Mouse (Mus musculus) MEL (cell line): ENCODE data around the gene Opa3. TPM values are rescaled to one million over a fixed set of nuclear protein-coding genes. Genes with fewer than 3 reads are reported as not detected.

Source experiments
- DNase-seq: peaks from one replicate; pipeline ENCODE4 v3.0.0; 2011; ENCODE audit warnings: low read depth, low spot score
- H3K27ac ChIP-seq: 2 replicates; pipeline ENCODE4 v1.5.1; 2012; ENCODE audit warnings: low read depth, mild to moderate bottlenecking, control low read depth, low read length, moderate library complexity; ENCODE audit not compliant: control insufficient read depth
- H3K27me3 ChIP-seq, 2 experiments: fragments of 150-350 bp in 1 of 2; sonication (generic) in 1 of 2; 2 replicates each; pipeline ENCODE4 v1.6.1; 2012; ENCODE audit warnings: low read length in 2 of 2, mild to moderate bottlenecking in 2 of 2, improper control_type of control experiment in 1 of 2, moderate library complexity in 1 of 2; ENCODE audit not compliant: insufficient read depth in 2 of 2, control insufficient read depth in 1 of 2
- H3K36me3 ChIP-seq, 2 experiments: 2 replicates each; pipeline ENCODE4 v1.6.1; 2012 to 2014; ENCODE audit warnings: low read length in 2 of 2, improper control_type of control experiment in 1 of 2, inconsistent platforms in 1 of 2, mild to moderate bottlenecking in 1 of 2; ENCODE audit not compliant: insufficient read depth in 2 of 2, control insufficient read depth in 1 of 2
- H3K4me1 ChIP-seq, 2 experiments: fragments of 150-350 bp in 1 of 2; sonication (generic) in 1 of 2; 2 replicates each; pipeline ENCODE4 v1.6.1; 2012; ENCODE audit warnings: low read length in 2 of 2, improper control_type of control experiment in 1 of 2, mild to moderate bottlenecking in 1 of 2; ENCODE audit not compliant: insufficient read depth in 2 of 2, control insufficient read depth in 1 of 2
- H3K4me3 ChIP-seq, 2 experiments: fragments of 150-350 bp in 1 of 2; sonication (generic) in 1 of 2; 2 replicates each; pipeline ENCODE4 v1.5.1; 2012; ENCODE audit warnings: low read depth in 2 of 2, low read length in 2 of 2, mild to moderate bottlenecking in 2 of 2, moderate library complexity in 2 of 2, control low read depth in 1 of 2, improper control_type of control experiment in 1 of 2; ENCODE audit not compliant: control insufficient read depth in 1 of 2, insufficient read depth in 1 of 2
- H3K79me2 ChIP-seq: 2 replicates; pipeline ENCODE4 v1.6.1; 2012; ENCODE audit warnings: mild to moderate bottlenecking, low read length, moderate library complexity; ENCODE audit not compliant: control insufficient read depth, poor library complexity, insufficient read depth
- H3K9ac ChIP-seq: 2 replicates; pipeline ENCODE4 v1.6.1; 2012; ENCODE audit warnings: low read depth, mild to moderate bottlenecking, control low read depth, low read length, moderate library complexity; ENCODE audit not compliant: control insufficient read depth, poor library complexity, severe bottlenecking
- H3K9me3 ChIP-seq: fragments of 150-350 bp; sonication (generic); replicated peaks from 2 replicates; pipeline ENCODE4 v1.6.1; 2012; ENCODE audit warnings: mild to moderate bottlenecking, low read length, improper control_type of control experiment, moderate library complexity; ENCODE audit not compliant: insufficient read depth
- CHD1 ChIP-seq: IDR thresholded peaks from 2 replicates; pipeline ENCODE4 v1.6.1; 2012; ENCODE audit warnings: low read depth, mild to moderate bottlenecking, inconsistent platforms, low read length, improper control_type of control experiment
- CHD2 ChIP-seq: IDR thresholded peaks from 2 replicates; pipeline ENCODE4 v1.6.1; 2011; ENCODE audit warnings: low read length, improper control_type of control experiment
- CTCF ChIP-seq, 3 experiments: IDR thresholded peaks in 2 of 3; conservative IDR thresholded peaks in 1 of 3; 2 replicates each; pipeline ENCODE4 v1.5.1; 2011 to 2012; ENCODE audit warnings: low read length in 3 of 3, low read depth in 2 of 3, mild to moderate bottlenecking in 2 of 3, improper control_type of control experiment in 1 of 3, inconsistent platforms in 1 of 3, mixed read lengths in 1 of 3, moderate library complexity in 1 of 3; ENCODE audit not compliant: control insufficient read depth in 1 of 3, insufficient read depth in 1 of 3, poor library complexity in 1 of 3, severe bottlenecking in 1 of 3
- E2F4 ChIP-seq: IDR thresholded peaks from 2 replicates; pipeline ENCODE4 v1.6.1; 2011; ENCODE audit warnings: low read depth, low read length, improper control_type of control experiment, borderline replicate concordance
- ELF1 ChIP-seq: IDR thresholded peaks from 2 replicates; pipeline ENCODE4 v1.6.1; 2014; ENCODE audit warnings: low read depth, mild to moderate bottlenecking, inconsistent platforms, low read length, improper control_type of control experiment, moderate library complexity
- EP300 ChIP-seq, 2 experiments: IDR thresholded peaks; 2 replicates each; pipeline ENCODE4 v1.6.1; 2011; ENCODE audit warnings: improper control_type of control experiment in 2 of 2, low read length in 2 of 2, low read depth in 1 of 2, mild to moderate bottlenecking in 1 of 2
- ETS1 ChIP-seq: IDR thresholded peaks from 2 replicates; pipeline ENCODE4 v1.6.1; 2012; ENCODE audit warnings: low read depth, mild to moderate bottlenecking, inconsistent platforms, low read length, improper control_type of control experiment, moderate library complexity
- GABPA ChIP-seq: IDR thresholded peaks from 2 replicates; pipeline ENCODE4 v1.6.1; 2012; ENCODE audit warnings: low read depth, mild to moderate bottlenecking, inconsistent platforms, low read length, improper control_type of control experiment, moderate library complexity
- JUND ChIP-seq: IDR thresholded peaks from 2 replicates; pipeline ENCODE4 v1.6.1; 2011; ENCODE audit warnings: low read depth, mild to moderate bottlenecking, improper control_type of control experiment, low read length
- KAT2A ChIP-seq: conservative IDR thresholded peaks from 2 replicates; pipeline ENCODE4 v1.6.1; 2012; ENCODE audit warnings: low read depth, low read length, improper control_type of control experiment, inconsistent platforms
- MAFK ChIP-seq: IDR thresholded peaks from 2 replicates; pipeline ENCODE4 v1.6.1; 2011; ENCODE audit warnings: low read depth, mild to moderate bottlenecking, low read length, improper control_type of control experiment, borderline replicate concordance
- MAX ChIP-seq: IDR thresholded peaks from 2 replicates; pipeline ENCODE4 v1.6.1; 2011; ENCODE audit warnings: low read length, improper control_type of control experiment
- MAZ ChIP-seq: IDR thresholded peaks from 2 replicates; pipeline ENCODE4 v1.6.1; 2012; ENCODE audit warnings: low read depth, mild to moderate bottlenecking, inconsistent platforms, low read length, improper control_type of control experiment
- MEF2A ChIP-seq: IDR thresholded peaks from 2 replicates; pipeline ENCODE4 v1.6.1; 2014; ENCODE audit warnings: low read depth, mild to moderate bottlenecking, inconsistent platforms, low read length, improper control_type of control experiment; ENCODE audit not compliant: poor library complexity, insufficient replicate concordance, severe bottlenecking; ENCODE audit errors: extremely low read depth
- MXI1 ChIP-seq: IDR thresholded peaks from 2 replicates; pipeline ENCODE4 v1.6.1; 2011; ENCODE audit warnings: mild to moderate bottlenecking, low read depth, low read length, improper control_type of control experiment
- MYC ChIP-seq: IDR thresholded peaks from 2 replicates; pipeline ENCODE4 v1.6.1; 2011; ENCODE audit warnings: low read depth, mild to moderate bottlenecking, low read length, improper control_type of control experiment, moderate library complexity
- NELFE ChIP-seq: IDR thresholded peaks from 2 replicates; pipeline ENCODE4 v1.6.1; 2011; ENCODE audit warnings: low read depth, low read length, improper control_type of control experiment
- NRF1 ChIP-seq: IDR thresholded peaks from 2 replicates; pipeline ENCODE4 v1.6.1; 2014; ENCODE audit warnings: low read depth, mild to moderate bottlenecking, inconsistent platforms, low read length, improper control_type of control experiment, moderate library complexity; ENCODE audit not compliant: poor library complexity, insufficient read depth, severe bottlenecking
- POLR2A ChIP-seq, 2 experiments: IDR thresholded peaks; 2 replicates each; pipeline ENCODE4 v1.6.1; 2011 to 2012; ENCODE audit warnings: low read length in 2 of 2, mild to moderate bottlenecking in 2 of 2, control low read depth in 1 of 2, improper control_type of control experiment in 1 of 2, low read depth in 1 of 2, moderate library complexity in 1 of 2; ENCODE audit not compliant: control insufficient read depth in 1 of 2, insufficient read depth in 1 of 2, poor library complexity in 1 of 2
- POLR2AphosphoS5 ChIP-seq: IDR thresholded peaks from 2 replicates; pipeline ENCODE4 v1.6.1; 2012; ENCODE audit warnings: low read depth, borderline replicate concordance, mild to moderate bottlenecking, inconsistent platforms, low read length, moderate library complexity, mixed read lengths
- RAD21 ChIP-seq: IDR thresholded peaks from 2 replicates; pipeline ENCODE4 v1.6.1; 2011; ENCODE audit warnings: mild to moderate bottlenecking, low read depth, low read length, improper control_type of control experiment
- TBP ChIP-seq: IDR thresholded peaks from 2 replicates; pipeline ENCODE4 v1.8.0; 2011; ENCODE audit warnings: low read depth, low read length, improper control_type of control experiment
- TCF12 ChIP-seq: IDR thresholded peaks from 2 replicates; pipeline ENCODE4 v1.6.1; 2014; ENCODE audit warnings: low read depth, mild to moderate bottlenecking, inconsistent platforms, low read length, improper control_type of control experiment, moderate library complexity
- USF1 ChIP-seq: IDR thresholded peaks from 2 replicates; pipeline ENCODE4 v1.6.1; 2014; ENCODE audit warnings: low read depth, mild to moderate bottlenecking, inconsistent platforms, low read length, improper control_type of control experiment, moderate library complexity
- USF2 ChIP-seq, 2 experiments: IDR thresholded peaks; 2 replicates each; pipeline ENCODE4 v1.6.1; 2011 to 2012; ENCODE audit warnings: improper control_type of control experiment in 2 of 2, low read length in 2 of 2, borderline replicate concordance in 1 of 2, inconsistent platforms in 1 of 2, low read depth in 1 of 2, mild to moderate bottlenecking in 1 of 2; ENCODE audit not compliant: insufficient read depth in 1 of 2
- ZC3H11A ChIP-seq: IDR thresholded peaks from 2 replicates; pipeline ENCODE4 v1.6.1; 2012; ENCODE audit warnings: low read depth, mild to moderate bottlenecking, inconsistent platforms, low read length, improper control_type of control experiment
- ZKSCAN1 ChIP-seq: IDR thresholded peaks from 2 replicates; pipeline ENCODE4 v1.6.1; 2012; ENCODE audit warnings: low read depth, mild to moderate bottlenecking, inconsistent platforms, low read length, improper control_type of control experiment, moderate library complexity
- polyA plus RNA-seq, 2 experiments: library from polyadenylated mRNA; stranded (reverse) in 1 of 2; unstranded in 1 of 2; fragments of >175 nt in 1 of 2; fragments of >200 nt in 1 of 2; gene quantifications; 2 replicates each; pipeline versions ENCODE4 v1.2.1 to v1.2.4; 2012; ENCODE audit warnings: low replicate concordance in 2 of 2, low read depth in 1 of 2; ENCODE audit not compliant: insufficient read length in 2 of 2, insufficient read depth in 1 of 2, missing spikeins in 1 of 2
- total RNA-seq: library from RNA; depleted of rRNA; stranded (reverse); fragments of 300-350 nt; gene quantifications from 2 replicates; pipeline ENCODE4 v1.2.3, GENCODE M21; 2012

The Opa3 gene
- total and polyA plus RNA-seq, 3 experiments, result 18.5 to 85.4 (median 37.2) TPM

DNA sequence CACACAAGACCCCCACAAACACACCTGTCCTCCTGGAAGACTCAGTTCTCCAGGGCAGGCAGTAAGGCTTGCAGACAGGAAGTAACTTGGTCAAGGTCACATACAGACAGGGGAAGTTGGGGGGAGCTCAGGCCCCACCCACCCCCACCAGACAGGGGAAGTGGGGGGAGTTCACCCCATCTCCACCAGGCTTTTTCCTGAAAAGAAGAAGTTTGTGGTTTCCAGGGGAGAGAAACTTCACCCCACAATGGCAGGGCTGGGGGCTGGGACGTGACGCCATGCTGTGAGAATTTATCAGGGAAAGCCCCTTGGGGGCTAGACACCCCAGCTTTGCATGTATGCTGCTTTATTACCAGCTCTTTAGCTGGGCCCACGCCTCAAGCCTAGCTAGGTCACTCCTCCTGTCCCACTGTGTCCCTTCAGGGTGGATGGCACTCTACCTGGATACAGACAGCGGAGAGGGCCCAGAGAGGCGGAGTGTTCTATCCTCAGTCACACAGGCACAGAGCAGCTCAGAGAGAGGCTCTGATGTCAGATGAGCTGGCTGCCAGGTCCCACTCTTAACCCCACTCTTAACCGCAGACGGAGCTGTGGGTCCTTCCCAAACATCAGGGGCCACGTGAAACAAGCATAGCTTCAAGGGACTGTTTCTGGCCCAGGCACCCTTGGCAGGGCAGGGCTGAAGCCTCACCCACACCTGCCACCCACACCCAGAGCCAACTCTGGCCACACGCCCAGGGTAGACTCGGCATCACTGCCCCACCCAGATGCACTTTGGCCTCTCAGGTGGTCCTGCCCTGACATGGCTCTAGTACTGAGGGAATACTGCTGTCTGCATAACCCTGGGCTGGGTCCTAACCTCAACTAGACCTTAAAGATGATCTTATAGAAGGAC, 38.0 kb downstream of the Opa3 start (continued):
- TF ChIP-seq ZKSCAN1, result no peak
- peak; percentile 68 for TF ChIP-seq CHD2
- TF ChIP-seq MYC, result peak; percentile 52; the same call in 1 of the 2 replicates
- TF ChIP-seq USF1, result 0 out of 2 replicates have a peak, but pooled peaks have one; percentile 23
- TF ChIP-seq POLR2AphosphoS5, result no peak
- peak; percentile 62 for TF ChIP-seq TCF12
- TF ChIP-seq, all 39 proteins: peak for 17

GRCm38 (mm10) chr7:19267051-19267450, 38.9 kb downstream of the Opa3 start:
- peaks cover 0 to 29% of the 10 kb centered on the region in 2 experiments; a peak in 3 of 4 replicates for H3K36me3 ChIP-seq

GRCm38 (mm10) chr7:19268993-19269681, 41.0 kb downstream of the Opa3 start:
- no peaks in the 10 kb centered on the region for H3K9me3 ChIP-seq
- DNase-seq, result peak; percentile 55
- H3K27ac ChIP-seq, result peak overlapping the region; percentile 79
- H3K36me3 ChIP-seq, result peaks cover 0 to 28% of the 10 kb centered on the region in 2 experiments; a peak in 3 of 4 replicates
- peak overlapping the region; percentile 81 for H3K9ac ChIP-seq
- TF ChIP-seq NRF1 (no peak), MAZ (no peak), MXI1 (peak; percentile 53; the same call in 1 of the 2 replicates), MEF2A (no peak), EP300 (IDR thresholded peaks at IDR 0.05; ENCODE audit: low read depth in 1 of 2, low read length in 2 of 2) (peak in 1 of 2 experiments; percentile 9; a peak in 1 of 4 replicates), GABPA (no peak), POLR2A (IDR thresholded peaks at IDR 0.05; ENCODE audit: control insufficient read depth in 1 of 2, insufficient read depth in 1 of 2, low read depth in 1 of 2, low read length in 2 of 2, poor library complexity in 1 of 2) (no peak), MAFK (no peak), MAX (no peak), RAD21 (no peak), ELF1 (0 out of 2 replicates have a peak, but pooled peaks have one; percentile 6), CHD1 (0 out of 2 replicates have a peak, but pooled peaks have one; percentile 80), JUND (no peak)
- peak overlapping the region; percentile 64 to 76 for H3K4me3 ChIP-seq
- H3K27me3 ChIP-seq, result no peaks in the 10 kb centered on the region
- H3K79me2 ChIP-seq, result peaks cover 47% of the 10 kb centered on the region
- peaks cover 9 to 41% of the 10 kb centered on the region in 2 experiments for H3K4me1 ChIP-seq

More at GRCm38 (mm10) chr7:19267051-19267450, 38.9 kb downstream of the Opa3 start:
- Histone ChIP-seq H3K4me1 (peaks cover 9 to 40% of the 10 kb centered on the region in 2 experiments), H3K9me3 (no peaks in the 10 kb centered on the region), H3K9ac (peak overlapping the region; percentile 44), H3K27me3 (no peaks in the 10 kb centered on the region), H3K27ac (peak overlapping the region; percentile 77), H3K4me3 (no peak overlapping the region), H3K79me2 (peaks cover 47% of the 10 kb centered on the region)
- no peak for DNase-seq
- TF ChIP-seq USF2 (IDR thresholded peaks at IDR 0.05; ENCODE audit: borderline replicate concordance in 1 of 2, insufficient read depth in 1 of 2, low read depth in 1 of 2, low read length in 2 of 2) (no peak), JUND (no peak), TBP (no peak), MYC (no peak), CHD1 (no peak), NELFE (no peak), ETS1 (no peak), ZC3H11A (no peak), EP300 (IDR thresholded peaks at IDR 0.05; ENCODE audit: low read depth in 1 of 2, low read length in 2 of 2) (no peak), RAD21 (no peak), ZKSCAN1 (no peak), KAT2A (no peak), CTCF (IDR thresholded peaks at IDR 0.05 in 2 of 3, conservative IDR thresholded peaks at IDR 0.05 in 1 of 3; ENCODE audit: control insufficient read depth in 1 of 3, insufficient read depth in 1 of 3, low read depth in 2 of 3, low read length in 3 of 3, poor library complexity in 1 of 3, severe bottlenecking in 1 of 3) (no peak), E2F4 (no peak)
